Mouse (Mus musculus): Measurements from ENCODE around the gene Zyx. TPM values are rescaled to one million over a fixed set of nuclear protein-coding genes. Genes with fewer than 3 reads are reported as not detected.

Zyx gene
- polyA plus RNA-seq, 1 experiment from 2014 or later = 159 TPM

- no peak overlapping the region for H3K4me3 ChIP-seq (ENCODE audit: low read length)
- H3K27me3 ChIP-seq (ENCODE audit: control insufficient read depth, insufficient read depth, low read length) = no peaks in the 10 kb centered on the region
- peak overlapping the region; percentile 37 for H3K27ac ChIP-seq (ENCODE audit: low read length)
- ATAC-seq (replicated peaks; ENCODE audit: extremely low read depth, insufficient read depth, low FRiP score) = peak; percentile 89
- H3K9ac ChIP-seq (ENCODE audit: low read length) = no peak overlapping the region
- whole genome bisulfite sequencing = 46% methylated on average over 9 of the region's 9 CpGs
- peaks cover 15% of the 10 kb centered on the region for H3K4me1 ChIP-seq (ENCODE audit: control insufficient read depth, insufficient read depth, low read length)
- H3K36me3 ChIP-seq (ENCODE audit: control insufficient read depth, insufficient read depth) = no peaks in the 10 kb centered on the region
- H3K4me2 ChIP-seq (ENCODE audit: low read depth, low read length) = no peak overlapping the region
- no peaks in the 10 kb centered on the region for H3K9me3 ChIP-seq (replicated peaks; ENCODE audit: control insufficient read depth, low read length)
Observed at GRCm38 (mm10) chr6:42395960-42396809, 46.8 kb downstream of the Zyx start.

- no peak overlapping the region for H3K9ac ChIP-seq (ENCODE audit: low read length)
- H3K4me1 ChIP-seq (ENCODE audit: control insufficient read depth, insufficient read depth, low read length) = peaks cover 10% of the 10 kb centered on the region
- H3K27me3 ChIP-seq (ENCODE audit: control insufficient read depth, insufficient read depth, low read length) = no peaks in the 10 kb centered on the region
- WGBS = 57% methylated on average over 3 of the region's 3 CpGs
- H3K4me3 ChIP-seq (ENCODE audit: low read length) = no peak overlapping the region
- H3K4me2 ChIP-seq (ENCODE audit: low read depth, low read length) = no peak overlapping the region
- H3K36me3 ChIP-seq (ENCODE audit: control insufficient read depth, insufficient read depth) = no peaks in the 10 kb centered on the region
- H3K27ac ChIP-seq (ENCODE audit: low read length) = no peak overlapping the region; the same call in 1 of the 2 replicates
- no peaks in the 10 kb centered on the region for H3K9me3 ChIP-seq (replicated peaks; ENCODE audit: control insufficient read depth, low read length)
- ATAC-seq (replicated peaks; ENCODE audit: extremely low read depth, insufficient read depth, low FRiP score) = no peak
Observed at GRCm38 (mm10) chr6:42397041-42397657, 47.7 kb downstream of the Zyx start.

- H3K9me3 ChIP-seq (replicated peaks; ENCODE audit: control insufficient read depth, low read length) = no peaks in the 10 kb centered on the region
- WGBS = 85% methylated on average over 3 of the region's 3 CpGs
Observed at GRCm38 (mm10) chr6:42398285-42398684, 48.9 kb downstream of the Zyx start.

GRCm38 (mm10) chr6:42398998-42399397 is 49.6 kb downstream of the Zyx start:
- H3K4me3 ChIP-seq (ENCODE audit: low read length) = no peak overlapping the region
- WGBS = 89% methylated on average over 1 of the region's 1 CpGs
- no peak for ATAC-seq (replicated peaks; ENCODE audit: extremely low read depth, insufficient read depth, low FRiP score)
- H3K27me3 ChIP-seq (ENCODE audit: control insufficient read depth, insufficient read depth, low read length) = no peaks in the 10 kb centered on the region
- H3K4me2 ChIP-seq (ENCODE audit: low read depth, low read length) = no peak overlapping the region
- no peaks in the 10 kb centered on the region for H3K36me3 ChIP-seq (ENCODE audit: control insufficient read depth, insufficient read depth)
- peaks cover 8% of the 10 kb centered on the region for H3K4me1 ChIP-seq (ENCODE audit: control insufficient read depth, insufficient read depth, low read length)
- no peak overlapping the region for H3K27ac ChIP-seq (ENCODE audit: low read length)
- no peak overlapping the region for H3K9ac ChIP-seq (ENCODE audit: low read length)
- H3K9me3 ChIP-seq (replicated peaks; ENCODE audit: control insufficient read depth, low read length) = no peaks in the 10 kb centered on the region

More at GRCm38 (mm10) chr6:42398285-42398684, 48.9 kb downstream of the Zyx start:
- Histone ChIP-seq H3K27ac (ENCODE audit: low read length) (no peak overlapping the region), H3K36me3 (ENCODE audit: control insufficient read depth, insufficient read depth) (no peaks in the 10 kb centered on the region), H3K4me2 (ENCODE audit: low read depth, low read length) (no peak overlapping the region), H3K9ac (ENCODE audit: low read length) (no peak overlapping the region), H3K4me3 (ENCODE audit: low read length) (no peak overlapping the region), H3K27me3 (ENCODE audit: control insufficient read depth, insufficient read depth, low read length) (no peaks in the 10 kb centered on the region), H3K4me1 (ENCODE audit: control insufficient read depth, insufficient read depth, low read length) (peaks cover 8% of the 10 kb centered on the region)
- ATAC-seq (replicated peaks; ENCODE audit: extremely low read depth, insufficient read depth, low FRiP score) = no peak

- Histone ChIP-seq H3K4me2 (ENCODE audit: low read depth, low read length) (no peak within 1 kb of the TSS), H3K4me3 (ENCODE audit: low read length) (no peak within 1 kb of the TSS), H3K36me3 (ENCODE audit: control insufficient read depth, insufficient read depth) (no peaks in the 10 kb centered on the region), H3K27ac (ENCODE audit: low read length) (no peak within 1 kb of the TSS), H3K4me1 (ENCODE audit: control insufficient read depth, insufficient read depth, low read length) (peaks cover 8% of the 10 kb centered on the region), H3K9me3 (replicated peaks; ENCODE audit: control insufficient read depth, low read length) (no peaks in the 10 kb centered on the region), H3K27me3 (ENCODE audit: control insufficient read depth, insufficient read depth, low read length) (no peaks in the 10 kb centered on the region), H3K9ac (ENCODE audit: low read length) (no peak within 1 kb of the TSS)
- 76% methylated on average over 1 of the region's 1 CpGs for WGBS
- ATAC-seq (replicated peaks; ENCODE audit: extremely low read depth, insufficient read depth, low FRiP score) = no peak
Observed at GRCm38 (mm10) chr6:42399938-42400337, 50.5 kb downstream of the Zyx start, which contains the start of gene Tas2r143. Gene Tas2r143 (plus strand): TSS chr6:42400238.

GRCm38 (mm10) chr6:42405134-42405533 is 55.7 kb downstream of the Zyx start, which contains the start of gene Tas2r135:
Gene Tas2r135 (plus strand): TSS chr6:42405434.
- 77% methylated on average over 2 of the region's 2 CpGs for WGBS
- H3K9ac ChIP-seq (ENCODE audit: low read length) = no peak within 1 kb of the TSS

More at GRCm38 (mm10) chr6:42405134-42405533, 55.7 kb downstream of the Zyx start, which contains the start of gene Tas2r135:
- H3K27me3 ChIP-seq (ENCODE audit: control insufficient read depth, insufficient read depth, low read length) = no peaks in the 10 kb centered on the region
- H3K4me1 ChIP-seq (ENCODE audit: control insufficient read depth, insufficient read depth, low read length) = peaks cover 3% of the 10 kb centered on the region; the same call in 1 of the 2 replicates
- ATAC-seq (replicated peaks; ENCODE audit: extremely low read depth, insufficient read depth, low FRiP score) = no peak
- H3K9me3 ChIP-seq (replicated peaks; ENCODE audit: control insufficient read depth, low read length) = no peaks in the 10 kb centered on the region
- H3K4me2 ChIP-seq (ENCODE audit: low read depth, low read length) = no peak within 1 kb of the TSS
- no peak within 1 kb of the TSS for H3K27ac ChIP-seq (ENCODE audit: low read length)
- H3K4me3 ChIP-seq (ENCODE audit: low read length) = no peak within 1 kb of the TSS
- no peaks in the 10 kb centered on the region for H3K36me3 ChIP-seq (ENCODE audit: control insufficient read depth, insufficient read depth)

Other genes with a start within 250 kb of the Zyx start
- gene Tas2r139, start 208.7 kb upstream of the Zyx start, polyA plus RNA-seq (2015; fragmentation: Nextera tagmentation; extraction: Ambion mirVana) = not detected in 2 replicates
- gene Tas2r144, start 134.3 kb upstream of the Zyx start, polyA plus RNA-seq (2015; fragmentation: Nextera tagmentation; extraction: Ambion mirVana) = not detected in 2 replicates
- gene Gstk1, start 103.7 kb upstream of the Zyx start, polyA plus RNA-seq (2015; fragmentation: Nextera tagmentation; extraction: Ambion mirVana) = 18.4 and 20.0 TPM in 2 replicates
- gene Tmem139, start 87.7 kb upstream of the Zyx start, polyA plus RNA-seq (2015; fragmentation: Nextera tagmentation; extraction: Ambion mirVana) = 0.20 and 0.34 TPM in 2 replicates
- gene Casp2, start 84.6 kb upstream of the Zyx start, polyA plus RNA-seq (2015; fragmentation: Nextera tagmentation; extraction: Ambion mirVana) = 34.3 and 38.7 TPM in 2 replicates
- gene Clcn1, start 62.9 kb upstream of the Zyx start, polyA plus RNA-seq (2015; fragmentation: Nextera tagmentation; extraction: Ambion mirVana) = 0.34 and 0.45 TPM in 2 replicates
- gene Fam131b, start 25.0 kb upstream of the Zyx start, polyA plus RNA-seq (2015; fragmentation: Nextera tagmentation; extraction: Ambion mirVana) = 0.17 and 0.21 TPM in 2 replicates
- gene Epha1, start 23.6 kb downstream of the Zyx start, polyA plus RNA-seq (2015; fragmentation: Nextera tagmentation; extraction: Ambion mirVana) = 1.9 and 2.9 TPM in 2 replicates
- gene Tas2r143, start 50.6 kb downstream of the Zyx start, polyA plus RNA-seq (2015; fragmentation: Nextera tagmentation; extraction: Ambion mirVana) = not detected in 2 replicates
- gene Tas2r135, start 55.8 kb downstream of the Zyx start, polyA plus RNA-seq (2015; fragmentation: Nextera tagmentation; extraction: Ambion mirVana) = not detected in 2 replicates
- not detected in 2 replicates for gene Tas2r126, start 84.9 kb downstream of the Zyx start, polyA plus RNA-seq (2015; fragmentation: Nextera tagmentation; extraction: Ambion mirVana)
- gene Olfr458, start 115.6 kb downstream of the Zyx start, polyA plus RNA-seq (2015; fragmentation: Nextera tagmentation; extraction: Ambion mirVana) = not detected in 2 replicates
- gene Olfr457, start 126.7 kb downstream of the Zyx start, polyA plus RNA-seq (2015; fragmentation: Nextera tagmentation; extraction: Ambion mirVana) = not detected in 2 replicates
- gene Olfr456, start 137.6 kb downstream of the Zyx start, polyA plus RNA-seq (2015; fragmentation: Nextera tagmentation; extraction: Ambion mirVana) = 0.14 and 0.18 TPM in 2 replicates
- gene Olfr455, start 198.0 kb downstream of the Zyx start, polyA plus RNA-seq (2015; fragmentation: Nextera tagmentation; extraction: Ambion mirVana) = not detected in 2 replicates
- gene Tcaf3, start 248.1 kb downstream of the Zyx start, polyA plus RNA-seq (2015; fragmentation: Nextera tagmentation; extraction: Ambion mirVana) = 0.06 TPM in 1 of 2 replicates, not detected in the other

Measured in heart, embryonic 16.5 days (tissue).